Mouse (Mus musculus) C2C12 (cell line): ENCODE data around the gene Slc48a1. TPM values are rescaled to one million over a fixed set of nuclear protein-coding genes. Genes with fewer than 3 reads are reported as not detected.

Experiments
- H3K27me3 ChIP-seq: one replicate; pipeline ENCODE4 v1.6.1; 2011; ENCODE audit not compliant: control insufficient read depth, insufficient read depth, insufficient read length
- H3K36me3 ChIP-seq: one replicate; pipeline ENCODE4 v1.6.1; 2011; ENCODE audit not compliant: control insufficient read depth, insufficient read depth
- H3K4me3 ChIP-seq: one replicate; pipeline ENCODE4 v1.5.1; 2011; ENCODE audit warnings: mild to moderate bottlenecking, control low read depth; ENCODE audit not compliant: poor library complexity, insufficient read depth, severe bottlenecking
- H3K79me2 ChIP-seq: one replicate; pipeline ENCODE4 v1.6.1; 2011; ENCODE audit not compliant: control insufficient read depth, insufficient read depth
- H3K79me3 ChIP-seq: one replicate; pipeline ENCODE4 v1.6.1; 2011; ENCODE audit warnings: low read depth, control low read depth
- H3ac ChIP-seq: one replicate; pipeline ENCODE3; 2011; ENCODE audit warnings: low read depth; ENCODE audit not compliant: control insufficient read depth, insufficient read length
- CEBPB ChIP-seq: IDR thresholded peaks from one replicate; pipeline ENCODE4 v1.6.1; 2011; ENCODE audit warnings: low read depth, mild to moderate bottlenecking, control low read depth, moderate library complexity
- CTCF ChIP-seq: IDR thresholded peaks from one replicate; pipeline ENCODE4 v1.5.1; 2011; ENCODE audit not compliant: control insufficient read depth, insufficient read depth, insufficient read length
- FOSL1 ChIP-seq: IDR thresholded peaks from one replicate; pipeline ENCODE4 v1.8.0; 2011; ENCODE audit warnings: mild to moderate bottlenecking, low read length; ENCODE audit not compliant: poor library complexity, insufficient read depth, severe bottlenecking
- MAX ChIP-seq: IDR thresholded peaks from one replicate; pipeline ENCODE4 v1.6.1; 2011; ENCODE audit warnings: mild to moderate bottlenecking, control low read depth
- MYOD1 ChIP-seq: IDR thresholded peaks from one replicate; pipeline ENCODE4 v1.6.1; 2011; ENCODE audit warnings: low read depth; ENCODE audit not compliant: control insufficient read depth, insufficient read length
- MYOG ChIP-seq: IDR thresholded peaks from one replicate; pipeline ENCODE4 v1.6.1; 2011; ENCODE audit not compliant: control insufficient read depth, insufficient read length; ENCODE audit errors: extremely low read depth
- USF1 ChIP-seq: IDR thresholded peaks from one replicate; pipeline ENCODE4 v1.6.1; 2011; ENCODE audit warnings: low read depth, mild to moderate bottlenecking, control low read depth, moderate library complexity
- polyA plus RNA-seq: library from polyadenylated mRNA; unstranded; fragments of >200 nt; fragmentation: generic; extraction: Trizol; gene quantifications from one replicate; pipeline ENCODE4 v1.2.1, GENCODE M21; 2012; ENCODE audit warnings: missing spikeins

The Slc48a1 gene
- polyA plus RNA-seq, 1 experiment, result 148 TPM

- Histone ChIP-seq H3ac (no peak overlapping the region), H3K79me3 (peaks cover 28% of the 10 kb centered on the region), H3K4me3 (no peak overlapping the region), H3K79me2 (peaks cover 62% of the 10 kb centered on the region), H3K27me3 (no peaks in the 10 kb centered on the region), H3K36me3 (peaks cover 65% of the 10 kb centered on the region)
- TF ChIP-seq CTCF (no peak), MYOD1 (no peak), MYOG (no peak), FOSL1 (no peak), USF1 (no peak), MAX (no peak), CEBPB (no peak)
Measured at GRCm38 (mm10) chr15:97788821-97789220, 10.5 kb downstream of the Slc48a1 start.

DNA sequence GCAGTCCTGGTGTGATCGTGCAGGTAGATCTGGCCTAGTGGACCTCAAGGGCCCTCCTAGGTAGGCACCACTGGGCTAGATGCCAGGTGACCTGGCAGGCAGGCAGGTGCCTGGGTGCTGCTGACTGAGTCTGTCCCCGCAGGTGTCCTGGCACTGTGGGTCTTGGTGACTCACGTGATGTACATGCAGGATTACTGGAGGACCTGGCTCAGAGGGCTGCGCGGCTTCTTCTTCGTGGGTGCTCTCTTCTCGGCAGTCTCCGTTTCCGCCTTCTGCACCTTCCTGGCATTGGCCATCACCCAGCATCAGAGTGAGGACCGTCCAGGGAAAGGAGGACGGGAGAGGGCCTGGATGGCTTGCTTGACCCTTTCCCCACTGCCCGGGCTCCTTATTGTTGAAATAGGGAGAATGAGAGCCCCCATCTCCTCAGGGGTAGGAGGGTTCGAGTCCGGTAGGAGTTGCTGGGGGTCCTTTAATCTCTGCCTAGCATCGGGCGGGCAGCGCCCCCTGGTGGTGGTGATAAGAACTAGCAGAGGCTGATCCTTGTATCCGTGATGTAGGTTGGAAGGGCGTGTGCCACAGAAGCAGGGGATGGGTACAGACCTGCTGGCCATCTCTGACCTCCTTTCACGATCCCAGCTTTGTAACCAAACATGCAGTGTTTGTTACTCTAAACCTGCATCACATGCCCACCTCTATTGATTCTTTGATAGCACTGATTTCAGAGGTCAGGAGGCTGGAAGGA lies 11.6 kb downstream of the Slc48a1 start:
- no peak overlapping the region for H3ac ChIP-seq
- H3K4me3 ChIP-seq, result no peak overlapping the region
- peaks cover 25% of the 10 kb centered on the region for H3K79me3 ChIP-seq
- no peaks in the 10 kb centered on the region for H3K27me3 ChIP-seq
- H3K79me2 ChIP-seq, result peaks cover 54% of the 10 kb centered on the region
- TF ChIP-seq USF1, result no peak
- TF ChIP-seq CTCF, result peak; percentile 79
- TF ChIP-seq FOSL1, result no peak
- H3K36me3 ChIP-seq, result peaks cover 76% of the 10 kb centered on the region

DNA sequence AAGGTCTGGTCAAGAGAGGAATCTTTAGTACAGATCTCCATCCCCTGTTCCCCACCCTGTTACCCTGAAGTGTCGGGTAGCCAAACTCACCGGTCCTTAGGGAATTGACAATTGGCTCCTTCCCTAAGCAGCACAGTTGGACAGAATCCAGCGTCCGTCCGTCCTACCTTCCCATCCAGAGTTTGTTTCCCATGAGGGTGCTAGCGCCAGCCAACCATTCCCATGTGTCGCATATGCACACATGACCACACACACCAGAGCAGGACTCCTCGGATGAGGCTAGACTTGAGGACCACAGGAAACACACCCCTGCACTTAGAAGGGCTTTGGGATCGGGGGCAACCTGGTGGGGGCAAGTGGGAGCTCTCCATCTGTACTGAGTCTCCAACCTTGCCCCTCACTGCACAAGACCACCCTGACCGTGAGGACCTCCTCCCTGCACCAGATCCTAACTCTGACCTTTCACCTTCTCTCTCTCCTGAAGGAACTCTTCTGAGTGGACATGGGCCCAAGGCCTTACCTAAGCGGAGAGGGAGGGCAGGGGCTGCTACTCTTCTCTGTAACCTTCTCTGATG lies 12.9 kb downstream of the Slc48a1 start:
- Histone ChIP-seq H3K36me3 (peaks cover 89% of the 10 kb centered on the region), H3K4me3 (no peak overlapping the region), H3K27me3 (no peaks in the 10 kb centered on the region), H3K79me3 (peaks cover 17% of the 10 kb centered on the region), H3ac (no peak overlapping the region), H3K79me2 (peaks cover 41% of the 10 kb centered on the region)
- TF ChIP-seq MAX (no peak), FOSL1 (no peak), CEBPB (no peak), USF1 (no peak), MYOD1 (no peak), CTCF (no peak), MYOG (no peak)

DNA sequence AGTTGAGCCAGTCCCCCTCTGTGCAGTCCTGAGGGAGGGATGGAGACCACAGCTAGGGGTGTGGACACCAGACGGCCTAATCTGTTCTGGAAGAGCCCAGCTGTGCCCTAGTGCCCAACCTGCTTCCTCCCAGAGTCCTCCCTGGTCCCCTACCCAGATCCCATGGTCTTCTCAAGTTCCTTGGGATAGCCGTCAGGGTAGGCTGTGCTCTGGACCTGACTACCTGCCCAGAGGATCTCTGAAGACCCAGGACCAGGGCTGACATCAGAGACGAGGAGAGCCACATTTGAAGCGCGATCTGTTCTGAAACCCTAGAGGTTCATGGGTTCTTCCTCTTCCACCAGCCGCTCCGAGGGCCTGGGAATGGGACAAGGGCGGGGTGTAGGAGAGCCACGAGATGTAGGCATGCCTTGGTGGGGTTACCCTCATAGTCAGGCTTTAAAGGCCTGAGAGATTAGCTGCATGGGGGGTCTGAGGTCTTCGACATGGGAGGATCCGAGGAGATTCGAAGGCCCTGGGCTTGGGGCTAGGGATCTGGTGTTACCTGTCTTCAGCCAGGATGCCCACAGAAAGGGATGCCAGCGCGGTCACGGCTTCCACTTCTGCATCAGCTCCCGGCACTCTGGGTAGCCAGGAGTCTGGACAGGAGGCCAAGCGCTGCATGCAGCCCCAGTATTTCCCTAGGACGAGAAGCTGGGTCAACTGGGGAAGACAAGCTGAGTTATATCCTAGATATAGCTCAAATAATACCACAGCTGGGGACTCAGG lies 15.2 kb downstream of the Slc48a1 start:
- TF ChIP-seq FOSL1 (no peak), USF1 (no peak), CEBPB (no peak), CTCF (no peak), MYOD1 (no peak), MAX (no peak), MYOG (no peak)
- H3K36me3 ChIP-seq, result peaks cover 97% of the 10 kb centered on the region
- H3K79me3 ChIP-seq, result peaks cover 3% of the 10 kb centered on the region
- H3ac ChIP-seq, result no peak overlapping the region
- H3K4me3 ChIP-seq, result no peak overlapping the region
- peaks cover 20% of the 10 kb centered on the region for H3K79me2 ChIP-seq
- H3K27me3 ChIP-seq, result no peaks in the 10 kb centered on the region

DNA sequence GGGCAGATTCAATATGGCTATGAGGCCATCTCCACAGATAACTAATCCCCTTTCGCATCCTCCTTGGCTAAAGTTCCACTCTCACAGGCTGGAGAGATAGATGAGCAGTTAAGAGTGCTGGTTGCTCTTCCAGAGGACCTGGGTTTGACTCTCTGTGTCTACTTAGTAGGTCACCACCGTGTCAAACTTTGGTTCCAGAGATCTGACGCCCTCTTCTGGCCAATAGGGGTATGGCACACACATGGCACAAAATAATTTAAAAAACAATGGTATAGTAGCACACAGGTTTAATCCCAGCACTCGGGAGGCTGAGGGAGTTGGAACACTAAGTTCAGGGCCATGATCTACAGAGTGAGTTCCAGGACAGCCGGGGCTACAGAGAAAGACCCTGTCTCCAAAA lies 15.9 kb downstream of the Slc48a1 start:
- peaks cover 99% of the 10 kb centered on the region for H3K36me3 ChIP-seq

More for the DNA sequence above, 15.9 kb downstream of the Slc48a1 start:
- H3K27me3 ChIP-seq, result no peaks in the 10 kb centered on the region
- H3K79me3 ChIP-seq, result peaks cover 2% of the 10 kb centered on the region
- TF ChIP-seq CEBPB (no peak), CTCF (no peak), FOSL1 (no peak), USF1 (no peak), MYOD1 (no peak), MYOG (no peak), MAX (no peak)
- peaks cover 13% of the 10 kb centered on the region for H3K79me2 ChIP-seq
- H3ac ChIP-seq, result no peak overlapping the region
- no peak overlapping the region for H3K4me3 ChIP-seq
